Mouse (Mus musculus) frontal cortex, adult 2 months (tissue): ENCODE measurements around the gene Olfr835. TPM values are rescaled to one million over a fixed set of nuclear protein-coding genes. Genes with fewer than 3 reads are reported as not detected.

Experiments
- DNase-seq, 2 experiments: peaks; one replicate each; pipeline ENCODE4 v3.0.0; 2022; ENCODE audit warnings: low spot score in 1 of 2; ENCODE audit errors: extremely low spot score in 1 of 2
- polyA plus RNA-seq: library from polyadenylated mRNA; depleted of rRNA; stranded (reverse); fragments of >200 nt; gene quantifications from 2 replicates; pipeline ENCODE4 v1.2.3, GENCODE M21; 2012; rRNA removed

The Olfr835 gene
- not detected in 2 replicates for polyA plus RNA-seq

DNA sequence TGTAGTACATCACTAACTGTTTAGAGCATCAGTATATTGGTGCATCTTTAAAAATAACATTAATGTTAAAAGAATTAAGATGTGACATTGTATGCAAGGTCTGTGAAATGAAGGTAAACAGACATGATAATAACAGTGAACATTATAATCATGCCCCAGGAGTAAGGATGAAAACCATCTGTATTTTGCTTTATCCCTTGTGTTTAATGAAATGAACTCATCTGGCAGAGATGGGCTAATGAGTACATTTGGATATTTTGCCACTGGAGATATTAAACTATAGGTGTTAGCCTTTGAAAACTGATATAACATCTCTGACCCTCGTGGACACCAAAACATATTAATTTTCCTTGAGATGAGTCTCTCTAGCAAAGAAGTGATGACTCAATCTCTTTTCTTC, at the start of gene Olfr835:
Olfr835 (plus strand) TSS at position 301 of the 400 bp plus-strand sequence.
- DNase-seq: no peak

DNA sequence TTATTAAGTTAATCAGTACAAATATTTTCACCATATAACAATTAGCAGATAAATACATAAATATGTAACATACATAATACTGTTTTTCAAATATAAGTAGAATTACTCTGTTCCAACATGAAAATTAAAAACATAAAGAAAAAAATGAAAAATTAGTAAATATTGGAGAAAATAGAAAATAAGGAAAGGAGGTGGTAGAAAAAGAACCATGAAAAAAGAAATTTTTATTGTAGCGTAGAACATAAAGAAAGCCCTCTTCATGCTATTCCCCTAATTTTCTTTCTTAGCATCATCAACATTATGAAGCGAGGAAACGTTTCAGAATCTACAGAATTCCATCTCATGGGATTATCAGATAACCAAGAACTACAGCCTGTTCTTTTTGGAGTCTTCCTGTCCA, 44.8 kb upstream of the Olfr835 start, which contains the start of gene Olfr834:
Olfr834 (plus strand) TSS at position 301 of the 400 bp plus-strand sequence.
- no peak for DNase-seq

DNA sequence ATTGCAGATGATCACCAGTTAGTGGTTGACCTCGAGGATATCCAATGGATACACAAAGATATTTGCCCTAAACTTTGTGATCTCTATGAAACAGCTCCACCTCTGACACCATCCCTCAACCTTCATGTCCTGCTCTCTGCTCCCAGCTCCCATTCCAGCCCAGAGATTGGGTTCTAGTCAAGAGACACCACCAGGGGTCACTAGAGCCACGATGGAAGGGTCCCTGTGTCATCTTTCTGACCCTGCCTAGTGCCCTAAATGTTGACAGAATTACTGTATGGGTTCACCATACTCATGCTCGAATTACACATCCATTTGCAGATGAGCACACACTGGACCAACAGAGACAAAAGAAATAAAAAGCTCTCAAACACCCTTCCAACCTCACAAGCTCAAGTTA, 52.5 kb downstream of the Olfr835 start:
- no peak for DNase-seq

Other genes starting within 250 kb of the Olfr835 start
- not detected in 2 replicates for gene Olfr828, start 213.2 kb upstream of the Olfr835 start, polyA plus RNA-seq
- not detected in 2 replicates for gene Olfr829, start 177.8 kb upstream of the Olfr835 start, polyA plus RNA-seq
- gene Olfr830, start 158.0 kb upstream of the Olfr835 start, polyA plus RNA-seq: not detected in 2 replicates
- gene Olfr832, start 95.6 kb upstream of the Olfr835 start, polyA plus RNA-seq: not detected in 2 replicates
- gene Olfr834, start 44.7 kb upstream of the Olfr835 start, polyA plus RNA-seq: not detected in 2 replicates
- not detected in 2 replicates for gene Olfr836, start 87.6 kb downstream of the Olfr835 start, polyA plus RNA-seq
- not detected in 2 replicates for gene Olfr837, start 103.6 kb downstream of the Olfr835 start, polyA plus RNA-seq
- not detected in 2 replicates for gene Olfr839-ps1, start 144.6 kb downstream of the Olfr835 start, polyA plus RNA-seq
- 0.02 TPM in 1 of 2 replicates, not detected in the other for gene Olfr843, start 219.3 kb downstream of the Olfr835 start, polyA plus RNA-seq